Mouse (Mus musculus): ENCODE measurements around the gene Bicdl1. TPM values are rescaled to one million over a fixed set of nuclear protein-coding genes. Genes with fewer than 3 reads are reported as not detected.
A peak's percentile ranks its signal among the peaks of the same experiment; 100 is the strongest.
"Not testable (repeated sequence)": the region's sequence is repeated elsewhere in the genome, so short reads cannot be mapped to it uniquely, and the experiment has no call there.

Gene Bicdl1
- total RNA-seq (2021): 10.0 and 13.1 TPM in 2 replicates
- long read RNA-seq, experiment 1, partial matches to known transcripts: 1 of 18 reads
- long read RNA-seq, experiment 1, other reads (novel, unspliced or antisense): 8 of 18 reads
- long read RNA-seq, experiment 2, transcript Bicdl1-203 (3 exons, 1,874 nt): major isoform, 8 of 15 reads
- long read RNA-seq, experiment 2, partial matches to known transcripts: 0 of 15 reads
- long read RNA-seq, experiment 2, other reads (novel, unspliced or antisense): 4 of 15 reads

DNA sequence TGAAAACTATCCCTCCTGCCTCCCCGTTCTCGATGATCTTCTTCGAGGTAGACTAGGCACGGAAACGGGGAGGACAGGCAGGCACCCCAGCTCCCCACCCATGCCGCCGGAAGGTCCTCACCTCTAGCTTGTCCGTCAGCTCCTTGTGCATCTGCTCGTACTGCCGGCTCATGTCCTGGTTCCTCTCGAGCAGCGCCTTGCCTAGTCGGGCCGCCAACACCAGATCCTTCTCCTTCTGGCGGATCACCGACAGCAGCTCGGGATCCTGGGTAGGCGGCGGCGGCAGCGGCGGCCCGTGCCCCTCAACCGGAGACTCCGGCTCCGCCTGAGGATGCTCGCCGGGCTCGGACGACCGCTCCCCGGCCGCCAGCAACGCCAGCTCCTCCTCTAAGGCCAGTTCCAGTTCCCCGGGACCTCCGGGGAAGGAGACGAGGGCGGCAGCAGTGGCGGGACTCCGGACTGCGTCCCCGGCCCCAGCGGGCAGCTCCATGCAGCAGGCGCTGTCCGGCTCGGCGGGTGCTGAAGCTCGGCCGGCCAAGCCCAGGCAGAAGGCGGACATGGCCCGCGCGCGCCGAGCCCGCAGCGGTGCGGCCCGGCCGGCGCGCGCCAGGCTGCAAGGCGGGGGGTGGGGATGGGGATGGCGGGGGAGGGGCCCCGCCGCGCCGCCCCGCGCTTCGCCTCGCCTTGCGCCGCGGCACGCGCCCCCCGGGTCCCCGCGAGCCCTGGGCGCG, at the start of gene Bicdl1:
TSS of gene Bicdl1 (minus strand) at position 621 of the 731 bp plus-strand sequence.
- peak; percentile 95 for DNase-seq

GRCm38 (mm10) chr5:115776911-115777310, 45.5 kb upstream of the Bicdl1 start:
- DNase-seq: no peak

- DNase-seq: peak; percentile 32
These were observed 43.9 kb upstream of the Bicdl1 start for GRCm38 (mm10) chr5:115775350-115775749.

GRCm38 (mm10) chr5:115770048-115770447, 38.6 kb upstream of the Bicdl1 start:
- DNase-seq: no peak

GRCm38 (mm10) chr5:115769116-115769515, 37.7 kb upstream of the Bicdl1 start:
- no peak for DNase-seq

DNA sequence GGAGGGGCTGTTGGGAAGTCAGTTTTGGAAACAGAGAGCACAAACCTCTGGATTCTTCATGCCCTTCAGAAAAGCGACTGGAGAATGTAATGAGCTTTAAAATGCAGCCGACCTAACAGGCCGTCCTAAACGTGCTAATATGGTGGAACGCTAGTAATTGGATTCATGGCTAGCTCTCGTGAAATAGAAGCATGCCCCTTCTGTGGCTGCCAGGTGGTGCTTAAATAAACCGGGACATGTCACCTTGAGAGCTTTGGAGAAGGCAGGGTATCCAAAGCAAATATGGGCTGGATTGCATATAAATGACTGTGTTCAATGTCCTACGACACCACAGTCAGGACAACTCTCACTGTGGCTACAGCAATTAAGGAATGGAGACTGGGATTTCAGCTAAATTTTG, 35.4 kb upstream of the Bicdl1 start:
- no peak for DNase-seq

DNA sequence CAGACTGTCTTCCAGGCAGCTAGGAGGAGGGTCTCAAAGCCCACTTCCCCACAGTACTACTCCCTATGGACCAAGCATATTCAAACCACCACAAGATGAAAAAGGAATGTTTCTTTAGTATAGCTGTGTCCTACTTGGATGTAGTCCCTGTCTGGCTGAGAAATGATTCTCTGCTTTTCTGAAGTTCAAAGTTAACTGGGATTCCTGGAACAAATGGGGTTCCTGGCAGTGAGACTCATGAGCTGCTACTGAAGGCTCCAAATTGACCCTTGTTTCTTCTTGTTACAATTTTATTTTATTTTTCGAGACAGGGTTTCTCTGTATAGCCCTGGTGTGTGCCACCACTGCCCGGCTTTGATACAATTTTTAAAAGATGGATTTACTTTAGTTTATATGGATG, 32.6 kb upstream of the Bicdl1 start:
- DNase-seq: no peak

DNA sequence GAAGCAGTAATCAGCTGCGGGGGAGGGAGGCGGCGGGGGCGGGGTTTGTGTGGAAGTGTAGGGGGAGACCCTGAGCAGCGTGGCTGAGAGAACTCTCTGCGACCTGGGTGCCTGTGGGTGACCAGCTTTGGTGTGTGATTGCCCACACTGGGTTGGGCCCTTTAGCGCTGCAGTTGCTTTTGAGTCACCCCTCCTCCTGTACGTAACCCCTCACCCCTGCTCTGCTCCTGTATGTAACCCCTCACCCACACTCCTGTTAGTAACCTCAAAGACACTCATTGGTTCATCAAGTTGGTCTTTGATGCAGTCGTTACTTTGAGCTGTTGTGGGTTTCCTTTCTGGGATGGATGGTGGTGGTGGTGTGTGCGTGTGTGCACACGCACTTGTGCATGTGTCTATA, 29.5 kb upstream of the Bicdl1 start:
- DNase-seq: no peak

DNA sequence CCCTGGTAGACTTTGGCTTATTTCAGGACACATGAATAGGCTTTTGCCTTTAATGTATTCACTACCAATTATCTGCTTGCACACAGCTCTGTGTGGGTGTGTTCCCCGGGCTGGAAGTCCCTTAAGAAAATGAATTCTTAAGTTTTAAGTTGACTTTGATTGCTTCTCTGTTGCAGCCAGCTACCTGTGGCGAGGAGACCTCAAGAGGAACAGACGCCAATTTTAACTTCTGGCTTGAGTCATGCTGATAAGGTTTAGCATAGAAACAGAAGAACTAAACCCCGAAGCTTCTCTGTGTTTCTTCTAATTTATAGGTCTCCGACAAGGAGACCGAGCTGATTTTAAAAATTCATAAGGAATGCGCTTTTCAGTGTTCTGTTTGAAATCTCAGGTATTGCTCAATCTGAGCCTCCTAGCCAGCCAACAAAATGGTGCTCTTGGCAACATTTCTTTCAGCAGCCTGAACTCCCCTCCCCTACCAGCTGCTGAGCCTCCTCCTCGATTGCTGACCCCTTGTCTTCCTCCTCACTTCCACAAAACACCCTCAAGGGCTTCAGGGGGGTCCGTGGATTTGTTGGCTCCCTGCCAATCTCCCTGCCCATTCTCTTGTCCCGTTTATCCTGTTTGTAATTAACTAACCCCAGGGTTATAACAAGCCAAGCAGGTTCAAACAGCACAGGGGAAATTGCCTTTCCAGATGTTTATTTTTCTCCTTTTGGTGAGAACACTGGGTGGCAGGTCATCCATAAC, 27.2 kb upstream of the Bicdl1 start:
- DNase-seq: no peak

DNA sequence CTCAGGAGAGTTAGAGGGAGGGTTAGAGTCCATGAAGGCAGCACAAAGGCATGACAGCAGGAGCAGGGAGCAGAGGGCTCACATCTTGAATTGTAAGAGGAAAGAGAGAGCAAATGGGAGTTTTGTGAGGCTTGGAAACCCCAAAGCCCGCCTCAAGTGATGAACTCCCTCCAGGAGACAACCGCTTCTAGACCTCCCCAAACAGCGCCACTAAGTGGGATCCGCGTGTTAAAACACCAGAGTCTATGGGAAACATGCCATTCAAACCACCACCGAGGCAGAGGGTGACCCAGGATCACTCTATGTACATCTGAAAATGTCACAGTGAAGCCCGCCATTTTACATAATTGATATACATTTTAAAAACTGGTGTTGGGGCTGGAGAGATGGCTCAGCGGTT, 26.1 kb upstream of the Bicdl1 start:
- no peak for DNase-seq

- no peak for DNase-seq
These were observed 24.1 kb upstream of the Bicdl1 start for GRCm38 (mm10) chr5:115755501-115755900.

- no peak for DNase-seq
These were observed 23.4 kb upstream of the Bicdl1 start for GRCm38 (mm10) chr5:115754831-115755230.

DNA sequence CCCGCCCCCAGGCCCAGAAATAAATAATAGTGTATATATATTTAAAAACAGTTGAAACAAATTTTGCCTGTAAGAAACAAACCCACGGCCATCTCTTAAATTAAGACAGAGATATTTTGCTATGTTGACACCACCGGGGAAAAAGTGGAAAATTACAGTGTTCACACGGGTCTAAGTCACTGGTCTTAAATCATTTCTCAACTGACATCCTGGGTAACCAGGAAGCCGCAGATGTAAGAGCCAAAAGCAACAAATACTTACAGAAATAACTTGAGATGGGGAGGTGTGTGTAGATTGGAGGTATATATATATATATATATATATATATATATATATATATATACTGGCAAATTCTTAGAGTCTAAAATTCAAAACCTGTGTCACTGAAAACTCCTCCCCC, 21.5 kb upstream of the Bicdl1 start:
- DNase-seq: no peak

GRCm38 (mm10) chr5:115751916-115752315, 20.5 kb upstream of the Bicdl1 start:
- DNase-seq: not testable (repeated sequence)

GRCm38 (mm10) chr5:115748316-115748715, 16.9 kb upstream of the Bicdl1 start:
- no peak for DNase-seq

- DNase-seq: no peak
These were observed 13.9 kb upstream of the Bicdl1 start for GRCm38 (mm10) chr5:115745319-115745718.

DNA sequence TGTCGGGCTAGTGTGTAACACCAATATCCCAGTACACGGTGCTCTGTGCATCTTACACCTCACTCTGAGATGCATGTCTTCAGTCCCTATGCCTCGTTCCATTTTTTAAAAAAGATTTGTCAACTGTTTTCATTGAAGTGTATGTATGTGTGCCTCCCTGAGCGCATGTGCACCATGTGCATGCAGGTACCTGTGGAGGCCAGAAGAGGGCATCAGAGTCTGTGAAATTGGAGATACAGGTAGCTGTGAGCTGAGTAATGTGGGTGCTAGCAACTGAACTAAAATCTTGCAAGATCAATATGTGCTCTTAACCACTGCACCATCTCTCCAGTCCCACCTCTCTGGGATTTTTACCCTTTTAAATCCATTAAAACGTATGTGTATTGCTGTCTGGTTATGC, 6.6 kb upstream of the Bicdl1 start:
- no peak for DNase-seq

DNA sequence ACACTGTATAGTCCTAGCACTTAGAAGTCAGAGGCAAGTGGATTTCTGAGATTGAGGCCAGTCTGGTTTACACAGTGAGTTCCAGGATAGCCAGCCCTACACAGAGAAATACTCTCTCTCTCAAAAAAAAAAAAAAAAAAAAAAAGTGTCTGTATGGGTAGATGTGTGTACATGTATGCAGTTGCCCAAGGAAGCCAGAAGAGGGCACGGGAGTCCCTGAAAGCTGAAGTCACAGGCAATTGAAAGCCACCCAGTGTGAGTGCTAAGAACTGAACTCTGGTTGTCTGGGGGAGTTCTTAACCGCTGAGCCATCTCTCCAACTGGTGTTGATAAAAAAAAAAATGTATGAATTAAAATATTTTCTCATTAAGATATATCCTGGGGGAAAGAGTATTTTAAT, 3.1 kb upstream of the Bicdl1 start:
- DNase-seq: no peak

- peak; percentile 66 for DNase-seq
These were observed 1.4 kb upstream of the Bicdl1 start for GRCm38 (mm10) chr5:115732849-115733216.

DNA sequence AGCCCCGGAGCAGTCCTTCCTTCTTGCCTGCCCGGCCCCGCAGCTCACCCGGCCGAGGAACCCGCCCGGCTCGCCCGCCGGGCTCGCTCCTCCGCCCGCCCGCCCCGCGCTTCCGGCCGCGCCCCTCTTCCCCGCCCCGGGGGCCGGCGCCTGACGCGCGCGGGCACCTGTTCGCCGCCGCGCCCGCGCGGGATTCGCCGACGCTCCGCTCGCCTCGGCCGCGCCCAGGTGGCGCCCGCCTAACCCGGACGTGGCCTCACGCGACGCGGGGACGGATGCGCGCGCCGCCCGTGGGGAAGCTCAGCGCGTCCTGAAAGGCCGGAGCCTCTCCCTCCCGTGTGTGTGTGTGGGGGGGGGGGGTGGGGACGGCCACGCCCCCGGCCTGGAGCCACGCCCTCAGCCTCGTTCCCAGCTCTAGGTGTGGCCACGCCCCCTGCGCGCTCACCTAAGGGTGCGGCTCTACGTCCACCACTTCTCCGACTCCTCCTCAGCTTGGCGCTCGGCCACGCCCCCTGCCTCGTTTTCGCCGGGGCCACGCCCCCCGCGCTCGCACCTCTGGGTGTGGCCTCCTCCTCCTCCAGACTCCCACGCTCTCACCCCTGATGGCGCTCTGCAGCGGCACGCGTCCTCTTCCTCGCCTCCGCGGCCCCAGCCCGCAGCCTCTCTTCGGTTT, 891 bp upstream of the Bicdl1 start:
- peak; percentile 91 for DNase-seq

DNA sequence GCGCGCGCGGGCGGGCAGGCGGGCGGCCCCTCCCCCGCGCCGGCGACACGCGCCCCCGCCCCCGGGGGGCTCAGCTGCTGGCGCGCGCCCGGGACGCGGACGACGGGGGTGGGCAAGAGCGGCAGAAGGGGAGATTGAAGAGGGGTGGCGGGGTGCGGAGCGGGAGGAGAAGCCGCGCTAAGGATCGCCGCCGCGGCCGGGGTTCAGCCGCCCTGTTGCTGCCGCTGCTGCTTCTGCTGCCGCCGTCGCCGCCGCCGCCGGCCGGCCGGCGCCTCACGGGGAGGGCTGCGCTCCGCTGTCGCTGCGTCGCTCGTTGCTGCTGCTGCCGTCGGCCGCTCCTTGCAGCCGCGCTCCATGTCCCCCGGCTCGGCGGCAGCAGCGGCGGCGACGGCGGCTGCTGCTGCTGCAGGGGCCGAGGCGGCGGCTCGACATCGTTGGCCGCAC, 333 bp upstream of the Bicdl1 start:
- DNase-seq: no peak

DNA sequence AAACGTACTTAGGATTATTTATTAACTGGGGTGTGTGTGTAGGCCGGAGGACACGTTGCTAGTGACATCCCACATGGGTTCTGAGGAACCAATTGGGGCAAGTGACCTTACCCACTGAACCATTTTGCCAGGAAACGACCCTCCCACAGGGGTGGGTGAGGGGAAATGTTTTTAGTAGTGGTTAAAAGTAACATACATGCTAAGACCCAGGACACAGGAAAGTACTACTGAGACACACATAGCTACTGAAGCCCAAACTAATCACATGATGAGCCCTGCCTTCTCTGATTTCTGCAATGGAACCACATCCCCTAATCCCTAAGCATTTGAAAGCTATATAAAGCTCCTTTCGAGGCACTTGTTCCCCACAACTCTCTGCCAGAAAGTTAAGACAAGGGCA, 1.1 kb downstream of the Bicdl1 start:
- DNase-seq: no peak

GRCm38 (mm10) chr5:115726581-115726980, 4.8 kb downstream of the Bicdl1 start:
- no peak for DNase-seq
